Mouse (Mus musculus) bone marrow, adult 2 months (tissue): ENCODE data around the gene Dmtf1.
"Not testable (repeated sequence)": the region's sequence is repeated elsewhere in the genome, so short reads cannot be mapped to it uniquely, and the experiment has no call there.

ENCODE experiments used
- CTCF ChIP-seq: fragments of 200-500 bp; IDR thresholded peaks from 2 replicates; pipeline ENCODE4 v1.5.1; 2011; ENCODE audit warnings: low read length, control low read depth; ENCODE audit not compliant: control insufficient read depth, insufficient read depth
- POLR2A ChIP-seq: fragments of 200-500 bp; IDR thresholded peaks from 2 replicates; pipeline ENCODE4 v1.6.1; 2011; ENCODE audit warnings: low read depth, mild to moderate bottlenecking, control low read depth, low read length, borderline replicate concordance; ENCODE audit not compliant: control insufficient read depth

DNA sequence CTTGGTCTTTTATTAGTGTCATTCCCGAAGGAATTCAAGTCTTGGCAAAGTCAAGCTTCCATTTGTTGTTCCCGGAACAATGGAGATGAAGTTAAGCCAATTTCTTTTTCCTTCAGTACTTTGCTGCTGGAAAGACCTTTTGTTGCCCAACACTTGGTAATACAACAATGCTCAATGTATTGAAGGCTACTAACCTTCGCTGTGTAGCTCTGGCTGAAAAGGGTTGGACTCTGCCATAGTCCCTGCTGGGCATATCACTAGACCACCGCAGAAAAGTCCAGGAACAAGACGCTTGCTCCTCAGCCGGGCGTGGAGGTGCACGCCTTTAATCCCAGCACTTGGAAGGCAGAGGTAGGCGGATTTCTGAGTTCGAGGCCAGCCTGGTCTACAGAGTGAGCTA is 3.6 kb upstream of the Dmtf1 start:
- TF ChIP-seq POLR2A, CTCF: not testable (repeated sequence)
